Mouse (Mus musculus): Measurements from ENCODE around the gene Krt7.

DNA sequence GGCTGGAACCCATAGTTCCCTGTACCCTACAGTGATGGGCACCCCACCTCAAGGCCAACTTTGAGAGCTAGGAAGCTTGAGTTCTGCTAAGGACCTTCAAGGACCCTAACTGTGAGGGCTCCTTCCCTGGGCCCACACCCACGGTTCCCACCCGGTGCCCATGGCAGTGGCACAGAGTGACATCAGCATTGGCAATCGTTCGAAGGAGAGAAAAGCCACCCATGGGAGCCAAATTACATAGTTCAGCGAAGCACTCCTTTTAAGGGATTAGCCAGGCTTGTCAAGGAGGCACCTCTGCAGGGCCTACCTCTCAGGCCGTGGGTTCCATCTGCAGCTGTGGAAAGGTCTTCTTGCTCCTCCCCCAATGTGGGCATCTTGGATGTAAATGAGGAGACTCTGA, 42.8 kb upstream of the Krt7 start:
- TF ChIP-seq POLR2A (IDR thresholded peaks at IDR 0.05; ENCODE audit: insufficient read depth, low read length), result no peak
- no peak for TF ChIP-seq CTCF (IDR thresholded peaks at IDR 0.05; ENCODE audit: low read depth, low read length)

Data from ES-Bruce4 (cell line).